Mouse (Mus musculus) left cerebral cortex, postnatal 14 days (tissue): ENCODE results near the gene Barhl1. TPM values are rescaled to one million over a fixed set of nuclear protein-coding genes. Genes with fewer than 3 reads are reported as not detected.

ENCODE experiments used
- DNase-seq, 2 experiments: peaks; one replicate each; pipeline ENCODE4 v3.0.0; 2021 to 2022; ENCODE audit warnings: low spot score in 2 of 2, mixed read lengths in 1 of 2
- intact Hi-C: fragments of 180-260 bp; cut with DNase I; formaldehyde crosslinking; loops from one replicate; pipeline ENCODE4 v1.15.1; 2025
- long read RNA-seq, 2 experiments: library from polyadenylated mRNA; stranded (forward); transcript quantifications; one replicate each; pipeline ENCODE4 v2.0.0; 2021
- total RNA-seq, 2 experiments: library from RNA; stranded (reverse); gene quantifications; 2 replicates each; pipeline ENCODE4 v1.2.3; 2021

The Barhl1 gene
- total RNA-seq = under 1 TPM in 1 of 2 experiments, not detected in 1; 0.29 TPM
- long read RNA-seq, experiment 1 = 0 reads
- long read RNA-seq, experiment 2 = 0 reads

DNA sequence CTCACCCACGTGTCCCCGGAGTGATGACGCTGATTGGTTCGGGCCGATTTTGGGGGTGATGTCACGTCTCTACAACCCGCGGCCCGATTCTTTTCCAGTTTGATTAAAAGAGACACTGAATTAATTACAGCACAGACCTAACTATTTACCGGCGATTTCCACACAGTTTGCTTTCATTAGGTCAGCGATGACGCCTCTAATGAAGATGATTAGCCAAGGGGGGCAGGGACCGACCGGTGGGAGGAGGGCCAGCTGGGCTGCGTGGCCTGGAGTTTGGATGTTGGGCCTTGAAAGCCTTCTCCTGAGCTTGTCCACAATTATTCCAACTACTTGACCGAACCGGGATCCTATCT lies at the start of gene Barhl1:
Gene Barhl1, minus strand, starts transcription at position 156 of the 353 bp plus-strand sequence.
- no peak for DNase-seq
- intact Hi-C loops = no loop called here

DNA sequence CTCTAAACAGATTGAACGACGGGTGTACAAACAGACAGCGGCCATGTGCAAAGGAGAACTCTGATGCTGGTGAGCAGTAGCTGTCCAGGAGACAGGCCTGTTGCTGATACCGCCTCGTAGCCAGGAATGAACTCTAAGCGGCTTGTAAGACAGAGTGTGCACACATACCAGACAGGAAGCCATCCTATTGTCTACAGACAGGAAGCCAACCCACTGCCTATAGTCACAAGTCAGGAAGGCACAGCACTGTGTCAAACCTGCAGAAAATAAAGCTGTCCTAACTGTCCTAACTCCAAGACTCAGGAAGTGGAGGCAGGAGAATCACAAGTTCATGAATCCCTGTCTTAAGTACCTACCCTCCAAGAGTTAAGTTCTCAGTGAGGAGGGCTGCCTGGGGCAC lies 47.1 kb upstream of the Barhl1 start:
- no peak for DNase-seq
- intact Hi-C loops = no loop called here

DNA sequence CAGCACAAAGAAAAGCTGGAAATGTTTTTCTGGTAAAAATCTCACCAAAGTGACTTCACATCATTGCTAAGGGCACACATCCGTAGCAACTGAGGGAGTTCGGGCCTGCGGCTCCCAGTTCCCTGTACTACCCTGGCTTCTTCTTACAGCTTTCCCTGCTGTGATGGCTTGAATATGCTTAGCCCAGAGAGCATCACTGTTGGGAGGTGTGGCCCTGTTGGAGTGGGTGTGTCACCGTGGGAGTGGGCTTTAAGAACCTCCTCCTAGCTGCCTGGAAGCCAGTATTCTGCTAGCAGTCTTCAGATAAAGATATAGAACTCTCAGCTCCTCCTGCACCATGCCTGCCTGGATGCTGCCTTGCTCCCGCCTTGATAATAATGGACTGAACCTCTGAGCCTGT lies 45.2 kb upstream of the Barhl1 start:
- intact Hi-C loops = no loop called here
- no peak for DNase-seq

GRCm38 (mm10) chr2:28961024-28961585 lies 44.6 kb upstream of the Barhl1 start:
- intact Hi-C loops = no loop called here
- DNase-seq = no peak

DNA sequence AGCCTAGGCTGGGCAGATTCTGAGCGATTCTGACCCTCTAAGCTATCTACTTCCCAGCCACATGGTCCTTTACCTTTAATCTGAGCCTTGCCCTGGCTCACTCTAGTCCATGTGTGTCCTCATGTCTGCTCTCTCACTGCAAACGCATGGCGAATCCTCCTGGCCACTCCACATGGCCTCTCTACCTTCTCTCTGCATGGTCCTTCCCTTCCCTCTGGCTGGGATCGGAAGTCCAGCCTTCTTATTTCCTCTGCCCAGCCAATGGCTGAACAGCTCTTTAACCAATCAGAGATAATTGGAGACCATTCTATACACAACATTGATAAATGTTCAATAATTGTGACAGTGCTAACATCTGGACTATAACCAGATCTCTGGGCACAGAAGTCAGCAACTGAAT lies 40.4 kb upstream of the Barhl1 start:
- intact Hi-C loops = no loop called here
- DNase-seq = no peak

DNA sequence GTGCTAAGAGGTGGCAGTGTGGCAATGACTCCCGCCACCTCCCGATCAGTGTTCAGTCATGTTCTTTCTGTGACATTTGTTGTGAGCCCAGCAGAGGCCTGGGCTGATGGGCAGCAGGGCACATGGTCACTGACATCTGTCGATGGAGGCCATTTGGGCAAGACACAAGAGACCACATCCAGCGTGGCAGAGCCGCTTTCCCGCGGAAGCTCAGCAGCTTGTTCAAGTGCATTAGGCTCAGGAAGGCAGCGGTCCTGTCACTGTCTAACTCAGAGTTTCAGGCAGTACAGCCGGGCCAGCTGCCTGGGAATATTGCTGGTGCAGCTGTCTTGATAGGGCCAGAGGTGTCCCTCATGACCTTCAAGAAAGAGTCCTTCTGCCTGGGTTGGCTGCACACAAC lies 38.1 kb upstream of the Barhl1 start:
- intact Hi-C loops = no loop called here
- DNase-seq = no peak

DNA sequence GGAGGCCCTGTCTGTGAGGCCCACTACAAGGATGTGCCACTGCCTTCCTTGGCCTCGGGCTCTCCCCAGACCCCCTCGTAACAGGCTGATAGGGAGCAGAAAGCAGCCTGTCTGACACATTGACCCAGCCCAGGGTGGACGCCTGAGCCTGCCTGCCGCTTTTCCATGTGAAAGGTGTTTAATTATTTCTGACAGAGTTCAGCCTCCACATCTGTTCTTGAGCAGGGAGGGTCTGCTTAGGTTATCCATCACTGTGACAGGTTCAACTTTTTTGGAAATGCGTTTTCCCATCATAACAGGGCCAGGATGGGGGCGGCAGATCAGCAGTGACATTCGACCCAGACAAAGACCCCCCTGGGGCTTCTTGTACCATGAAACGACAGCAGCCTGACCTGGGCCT lies 36.5 kb upstream of the Barhl1 start:
- intact Hi-C loops = no loop called here
- no peak for DNase-seq

- intact Hi-C loops = no loop called here
- DNase-seq = no peak
Measured at GRCm38 (mm10) chr2:28946312-28946711, 29.8 kb upstream of the Barhl1 start.

GRCm38 (mm10) chr2:28945388-28945787 lies 28.9 kb upstream of the Barhl1 start:
- DNase-seq = no peak
- intact Hi-C loops = no loop called here

DNA sequence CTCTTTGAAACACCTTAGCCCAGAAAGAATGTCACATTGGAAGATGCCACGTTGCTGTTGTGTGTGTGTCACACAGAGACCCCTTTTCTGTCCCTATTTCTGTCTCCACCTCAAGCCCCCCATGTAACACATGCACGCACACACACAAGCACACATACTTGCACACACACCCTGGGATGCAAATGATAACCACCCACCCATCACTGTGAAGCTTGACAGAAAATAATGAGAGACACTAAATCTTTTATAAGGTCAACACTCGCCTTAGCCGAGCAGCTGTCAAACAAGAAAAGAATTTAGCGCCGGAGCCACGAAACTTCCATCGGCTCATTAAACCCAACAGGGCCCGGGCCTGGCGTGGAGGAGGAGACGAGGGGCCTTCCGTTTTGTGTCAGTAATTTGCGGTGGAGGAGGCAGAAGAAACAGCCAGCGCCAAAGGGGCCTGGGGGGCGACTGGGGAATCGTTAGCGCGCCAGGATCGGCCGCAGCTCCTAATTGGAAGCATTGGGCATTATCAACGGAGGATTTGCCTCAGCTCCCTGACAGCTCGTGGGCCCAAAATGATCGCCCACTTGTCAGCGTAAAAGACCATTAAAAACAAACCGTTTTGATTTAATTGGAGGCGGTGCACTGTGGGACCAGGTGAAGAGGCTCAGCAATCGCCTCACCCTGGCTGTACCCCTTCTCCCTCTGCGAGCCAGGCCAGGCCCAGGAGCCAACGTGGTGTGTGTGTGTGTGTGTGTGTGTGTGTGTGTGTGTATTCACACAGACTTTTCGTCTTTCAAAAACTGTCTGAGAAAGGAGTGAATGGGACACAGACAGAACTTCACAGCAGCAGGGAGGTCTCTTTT lies 27.4 kb upstream of the Barhl1 start:
- no peak for DNase-seq
- intact Hi-C loops = no loop called here

DNA sequence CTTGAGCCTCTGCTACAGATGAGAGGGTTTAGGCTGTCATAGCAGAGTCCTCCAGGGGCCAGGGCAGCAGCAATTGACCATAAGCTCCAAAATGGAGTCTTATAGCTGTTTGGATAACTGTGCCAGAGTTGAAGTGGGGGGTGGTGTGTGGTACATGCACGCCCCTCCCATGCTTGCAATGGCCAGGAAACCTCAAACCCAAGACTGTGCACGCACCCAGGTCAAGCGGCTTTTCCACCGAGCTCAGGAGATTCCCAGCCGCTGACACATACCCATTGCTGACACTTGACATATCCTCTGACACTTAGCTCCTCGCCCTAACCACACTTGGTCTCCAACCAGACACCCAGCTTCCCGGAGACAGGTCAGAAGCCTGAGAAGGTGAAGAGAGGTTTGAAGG lies 22.5 kb upstream of the Barhl1 start:
- intact Hi-C loops = no loop called here

DNA sequence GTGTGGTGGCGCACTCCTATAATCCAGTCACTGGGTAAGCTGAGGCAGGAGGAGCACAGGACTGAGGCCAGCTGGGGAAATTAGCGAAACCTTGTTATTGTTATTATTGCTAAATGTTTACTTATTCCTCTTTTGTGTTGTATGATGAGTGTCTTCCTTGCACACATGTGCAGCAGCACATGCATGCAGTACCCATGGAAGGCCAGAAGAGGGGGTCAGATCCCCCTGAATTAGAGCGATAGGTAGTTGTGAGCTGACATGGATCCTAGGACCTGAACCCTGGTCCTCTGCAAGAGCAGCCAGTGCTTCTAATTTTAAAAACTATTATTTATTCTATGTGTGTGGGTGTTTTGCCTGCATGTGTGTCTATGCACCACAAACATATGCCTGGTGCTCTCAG lies 14.1 kb upstream of the Barhl1 start:
- DNase-seq = no peak
- intact Hi-C loops = no loop called here

More for the DNA sequence above, 22.5 kb upstream of the Barhl1 start:
- DNase-seq = no peak

- peak; percentile 59 to 71 for DNase-seq
- intact Hi-C loops = loop anchor here (1.0 to 5.0 kb wide), 3 partner anchors 53 to 167 kb away; no protein-coding TSS in a partner anchor
Measured at GRCm38 (mm10) chr2:28923912-28924311, 7.4 kb upstream of the Barhl1 start.

DNA sequence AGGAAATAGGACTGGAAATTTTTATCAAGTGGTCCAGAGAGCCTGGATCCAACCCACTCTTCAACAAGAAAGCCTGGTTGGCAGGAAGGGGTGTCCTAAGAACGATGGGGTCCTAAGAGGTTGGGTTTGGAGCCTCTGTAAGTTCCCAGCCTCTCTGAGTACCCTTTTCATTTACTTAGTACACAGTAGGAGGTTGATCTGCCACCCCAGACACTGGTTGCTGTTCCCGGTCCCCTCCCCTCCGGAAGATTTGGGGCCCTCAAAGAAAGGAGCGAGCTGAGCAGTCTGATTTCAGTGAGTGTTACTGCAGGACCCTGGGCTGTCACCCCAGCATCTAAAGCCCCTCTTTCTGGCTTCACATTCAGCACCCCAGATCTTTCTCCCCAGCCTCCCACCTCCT lies 2.5 kb upstream of the Barhl1 start:
- no peak for DNase-seq
- intact Hi-C loops = no loop called here

DNA sequence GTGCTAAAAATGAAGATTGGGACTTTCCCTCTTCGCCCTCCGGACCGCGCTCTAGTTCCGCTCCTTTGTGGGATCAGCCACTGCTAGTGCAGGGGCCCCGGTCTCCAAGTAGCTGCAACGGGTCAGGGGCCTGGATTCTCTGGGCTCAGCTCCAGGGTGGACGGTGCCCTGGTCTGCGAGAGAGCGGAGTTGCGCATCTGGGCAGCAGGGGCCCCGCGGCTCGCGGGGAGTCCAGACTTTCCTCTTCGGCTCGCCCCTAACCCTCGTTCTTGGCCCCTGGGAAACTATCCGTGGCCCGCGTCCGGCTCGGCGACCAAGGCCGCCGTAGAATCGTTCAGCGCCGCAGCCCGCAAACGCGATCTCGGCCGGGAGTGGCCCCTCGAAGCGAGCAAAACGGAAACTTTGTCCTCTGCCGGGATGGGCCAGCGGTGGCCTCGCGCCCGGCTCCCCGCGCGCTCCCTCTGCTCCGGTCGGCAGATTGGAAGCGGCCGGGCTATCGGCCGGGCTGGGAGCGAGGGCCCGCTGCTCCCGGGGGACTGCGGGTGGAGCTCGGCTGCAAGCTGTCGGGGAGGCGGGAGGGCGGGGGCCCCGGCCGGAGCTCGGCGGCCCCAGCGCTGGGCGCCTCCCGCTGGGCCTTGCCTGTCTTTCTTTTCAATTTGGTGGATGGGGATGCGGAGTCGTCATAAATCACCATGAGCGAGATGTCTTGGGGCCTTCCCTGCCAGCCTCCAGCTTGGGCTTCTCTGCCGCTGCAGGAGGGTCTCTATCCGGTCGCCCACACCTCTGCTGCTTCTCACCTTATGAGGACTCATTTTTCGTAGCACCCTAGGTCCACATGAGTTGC lies 1.3 kb upstream of the Barhl1 start:
- no peak for DNase-seq
- intact Hi-C loops = no loop called here

GRCm38 (mm10) chr2:28917156-28917517 lies 669 bp upstream of the Barhl1 start:
- intact Hi-C loops = no loop called here
- no peak for DNase-seq

DNA sequence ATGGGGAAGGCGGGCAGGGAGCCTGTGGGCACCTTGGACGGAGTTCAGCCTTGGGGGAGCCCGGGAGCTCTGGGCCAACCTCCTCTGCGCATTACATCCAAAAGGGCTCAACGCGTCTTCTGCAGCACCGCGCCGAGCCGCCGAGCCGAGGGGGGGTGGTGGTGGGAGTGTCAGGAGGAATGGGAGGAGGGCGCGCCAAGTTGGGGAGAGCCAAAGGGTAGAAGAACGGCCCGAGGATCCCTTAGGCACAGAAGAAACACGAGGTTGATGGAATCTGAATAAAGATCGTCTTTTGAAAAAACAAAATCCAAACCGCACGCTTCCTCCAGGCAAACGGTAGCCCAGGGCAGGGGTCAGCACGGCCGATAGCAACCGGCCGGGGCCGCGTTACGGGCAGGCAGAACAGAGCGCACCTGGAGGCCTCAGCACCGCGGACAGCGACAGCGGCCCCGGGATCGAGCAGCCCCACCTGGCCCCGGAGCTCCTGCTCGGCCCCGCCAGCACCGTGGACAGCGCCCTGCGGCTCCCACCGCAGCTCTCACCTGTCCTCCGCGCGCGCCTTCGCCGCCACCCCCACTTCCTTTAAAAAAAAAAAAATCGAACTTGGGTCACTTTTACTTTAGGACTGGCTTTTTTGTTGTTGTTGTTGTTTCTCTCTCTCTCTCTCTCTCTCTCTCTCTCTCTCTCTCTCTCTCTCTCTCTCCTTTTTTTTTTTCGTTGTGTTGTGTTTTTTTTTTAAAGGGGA lies 528 bp downstream of the Barhl1 start:
- intact Hi-C loops = no loop called here
- no peak for DNase-seq

- intact Hi-C loops = no loop called here
- DNase-seq = no peak
Measured at GRCm38 (mm10) chr2:28915104-28915738, 1.2 kb downstream of the Barhl1 start.

GRCm38 (mm10) chr2:28914121-28914520 lies 2.3 kb downstream of the Barhl1 start:
- no peak for DNase-seq
- intact Hi-C loops = no loop called here
